ENCODE assay signal across 8 mouse cellular contexts in genomic region chr7:64497438-64497837, GRCm38 (mm10). TPM values are rescaled to one million over a fixed set of nuclear protein-coding genes. Genes with fewer than 3 reads are reported as not detected.
DNase-seq lines count a peak whose midpoint lies in the region; TF ChIP-seq lines count a peak whose summit lies in the region.
"Had no signal": no experiment of that assay in that cellular context is flagged by ENCODE, and none has a peak within 500 bp of the region (broad histone marks: within the 10 kb centered on the region; RNA-seq: fewer than 3 reads in every experiment).

No protein-coding gene starts in this region.

- no peaks in the 10 kb centered on the region for H3K4me1 ChIP-seq in ES-E14 (ENCODE audit: control insufficient read depth in 2 of 2, insufficient read depth in 2 of 2, low read length in 2 of 2, poor library complexity in 1 of 2)
- peaks cover 12% of the 10 kb centered on the region for H3K4me1 ChIP-seq in heart, embryonic 10.5 days

- peaks cover 22% of the 10 kb centered on the region for H3K27me3 ChIP-seq in heart, embryonic 10.5 days (ENCODE audit: insufficient read depth, poor library complexity, severe bottlenecking)

- 29% methylated on average over 10 of the region's 10 CpGs for WGBS in heart, embryonic 10.5 days

- no peak overlapping the region for H3K9ac ChIP-seq in ES-E14 (ENCODE audit: insufficient read depth, low read depth, low read length, poor library complexity, severe bottlenecking)
- H3K9ac ChIP-seq: embryonic facial prominence, embryonic 13.5 days had no signal

- intact Hi-C loops in left cerebral cortex, postnatal 25 days (cut with DNase I) = loop anchor here (5.0 kb wide), 1 partner anchor 35 kb away; no protein-coding TSS in a partner anchor

- H3K4me3 ChIP-seq in ES-E14 (ENCODE audit: insufficient read depth in 1 of 2, low read depth in 1 of 2, low read length in 2 of 2, poor library complexity in 1 of 2, severe bottlenecking in 1 of 2) = no peak overlapping the region
- H3K4me3 ChIP-seq in heart, embryonic 10.5 days = no peak overlapping the region
- H3K4me3 ChIP-seq: embryonic facial prominence, embryonic 13.5 days had no signal

- in situ Hi-C loops in ES-E14 (cut with MboI; ENCODE audit: low sequenced_read_pairs in 2 of 2, unreplicated experiment in 2 of 2) = no loop called here

- no peaks in the 10 kb centered on the region for H3K9me3 ChIP-seq in ES-E14 (ENCODE audit: control insufficient read depth, insufficient read depth, low read depth, low read length)
- no peaks in the 10 kb centered on the region for H3K9me3 ChIP-seq in heart, embryonic 10.5 days
- H3K9me3 ChIP-seq: embryonic facial prominence, embryonic 13.5 days had no signal

- no peaks in the 10 kb centered on the region for H3K36me3 ChIP-seq in ES-E14 (ENCODE audit: control insufficient read depth, insufficient read depth, low read length, poor library complexity, severe bottlenecking)
- no peaks in the 10 kb centered on the region for H3K36me3 ChIP-seq in heart, embryonic 10.5 days
- H3K36me3 ChIP-seq: embryonic facial prominence, embryonic 13.5 days had no signal

- H3K27ac ChIP-seq in ES-E14 (ENCODE audit: insufficient read depth, low read depth, low read length, poor library complexity, severe bottlenecking) = no peak overlapping the region
- no peak overlapping the region for H3K27ac ChIP-seq in heart, embryonic 10.5 days
- H3K27ac ChIP-seq: embryonic facial prominence, embryonic 13.5 days had no signal

- peak; percentile 3 to 35 for DNase-seq in left cerebral cortex, adult 18-20 months (ENCODE audit: low spot score in 2 of 2)
- DNase-seq in left cerebral cortex, adult 11 months (ENCODE audit: low spot score) = no peak
- peak; percentile 66 for DNase-seq in ES-E14 (ENCODE audit: low read depth, low spot score)
- peak; percentile 28 for DNase-seq in cerebellum, adult 11-12 months
- DNase-seq in left cerebral cortex, postnatal 25 days (ENCODE audit: low spot score in 2 of 2) = peak; percentile 1 to 13
- DNase-seq in ovary, postnatal 36 days (ENCODE audit: low spot score) = no peak
- DNase-seq in heart, embryonic 10.5 days (ENCODE audit: low spot score) = no peak

TF ChIP-seq in ES-E14, 5 proteins besides CTCF, POLR2A, EP300 and RAD21:
- TF ChIP-seq MAFK (IDR thresholded peaks at IDR 0.05; ENCODE audit: insufficient read depth, low read depth, low read length) = 0 out of 2 replicates have a peak, but pooled peaks have one; percentile 10
- 0 out of 2 replicates have a peak, but pooled peaks have one; percentile 18 for TF ChIP-seq ZC3H11A (IDR thresholded peaks at IDR 0.05; ENCODE audit: borderline replicate concordance, low read depth, low read length)
- TF ChIP-seq HCFC1 (IDR thresholded peaks at IDR 0.05; ENCODE audit: borderline replicate concordance, insufficient read depth, low read length) = no peak

RNA-seq across cellular contexts. Expression of gene Apba2, which starts 4.1 kb away (rescaled TPM):
- total RNA-seq in left cerebral cortex, adult 18-20 months (2021) = 100 to 1,000 TPM; 228 to 245 TPM
- total RNA-seq in ES-E14 (2012; rRNA removed) = 1.2 and 1.7 TPM in 2 replicates
- 100 to 1,000 TPM; 246 to 248 TPM for total RNA-seq in left cerebral cortex, postnatal 25 days (2021)
- 0.28 and 1.0 TPM in 2 replicates for polyA plus RNA-seq in heart, embryonic 10.5 days (2016; fragmentation: Nextera tagmentation; extraction: Ambion mirVana)

Comparison
In these comparisons a context has a peak if more than half of its experiments do, and no peak if none do; other contexts are left out.
1. DNase-seq: peak in left cerebral cortex, adult 18-20 months (2 of 2), ES-E14 (single experiment), cerebellum, adult 11-12 months (single experiment) and left cerebral cortex, postnatal 25 days (2 of 2); none in left cerebral cortex, adult 11 months (single experiment), ovary, postnatal 36 days (single experiment) and heart, embryonic 10.5 days (single experiment).
2. RNA of gene Apba2, which starts 4.1 kb away (total RNA-seq): 246 to 248 TPM in left cerebral cortex, postnatal 25 days and 228 to 245 TPM in left cerebral cortex, adult 18-20 months; 1.2 to 1.7 TPM in ES-E14; every median in the first group is over 10 times any median in the second.